Mouse (Mus musculus) CH12.LX (cell line): ENCODE data around the gene Ppp1r3f.

Experiments used
- CHD1 ChIP-seq: IDR thresholded peaks from 2 replicates; pipeline ENCODE4 v1.6.1; 2012; ENCODE audit warnings: low read depth, low read length, improper control_type of control experiment, inconsistent platforms
- CTCF ChIP-seq, 2 experiments: IDR thresholded peaks in 1 of 2; conservative IDR thresholded peaks in 1 of 2; 2 replicates each; pipeline ENCODE4 v1.5.1; 2011 to 2012; ENCODE audit warnings: low read depth in 2 of 2, low read length in 2 of 2, improper control_type of control experiment in 1 of 2, inconsistent platforms in 1 of 2, mild to moderate bottlenecking in 1 of 2, moderate library complexity in 1 of 2
- EP300 ChIP-seq: IDR thresholded peaks from 2 replicates; pipeline ENCODE4 v1.6.1; 2011; ENCODE audit warnings: low read length, improper control_type of control experiment
- GABPA ChIP-seq: IDR thresholded peaks from 2 replicates; pipeline ENCODE4 v1.6.1; 2012; ENCODE audit warnings: low read depth, low read length, improper control_type of control experiment, inconsistent platforms; ENCODE audit not compliant: insufficient replicate concordance
- JUND ChIP-seq: conservative IDR thresholded peaks from 2 replicates; pipeline ENCODE4 v1.6.1; 2011; ENCODE audit warnings: low read depth, low read length, improper control_type of control experiment
- MAFK ChIP-seq: IDR thresholded peaks from 2 replicates; pipeline ENCODE4 v1.6.1; 2011; ENCODE audit warnings: low read length, improper control_type of control experiment; ENCODE audit not compliant: insufficient replicate concordance
- MAZ ChIP-seq: IDR thresholded peaks from 2 replicates; pipeline ENCODE4 v1.6.1; 2012; ENCODE audit warnings: low read depth, mild to moderate bottlenecking, inconsistent platforms, low read length, improper control_type of control experiment, moderate library complexity
- POLR2A ChIP-seq: IDR thresholded peaks from 2 replicates; pipeline ENCODE4 v1.6.1; 2011; ENCODE audit warnings: low read depth, mild to moderate bottlenecking, improper control_type of control experiment, low read length
- POLR2AphosphoS2 ChIP-seq: IDR thresholded peaks from 2 replicates; pipeline ENCODE4 v1.6.1; 2011; ENCODE audit warnings: low read depth, low read length, improper control_type of control experiment

GRCm38 (mm10) chrX:7586356-7586755 is 12.3 kb upstream of the Ppp1r3f start:
- TF ChIP-seq CTCF (conservative IDR thresholded peaks at IDR 0.05 in 1 of 2, IDR thresholded peaks at IDR 0.05 in 1 of 2; ENCODE audit: low read depth in 2 of 2, low read length in 2 of 2): no peak
- no peak for TF ChIP-seq POLR2AphosphoS2
- no peak for TF ChIP-seq POLR2A
- no peak for TF ChIP-seq JUND
- TF ChIP-seq MAFK: no peak
- TF ChIP-seq GABPA: no peak
- no peak for TF ChIP-seq MAZ
- TF ChIP-seq EP300: no peak
- no peak for TF ChIP-seq CHD1
